In the genomic region with DNA sequence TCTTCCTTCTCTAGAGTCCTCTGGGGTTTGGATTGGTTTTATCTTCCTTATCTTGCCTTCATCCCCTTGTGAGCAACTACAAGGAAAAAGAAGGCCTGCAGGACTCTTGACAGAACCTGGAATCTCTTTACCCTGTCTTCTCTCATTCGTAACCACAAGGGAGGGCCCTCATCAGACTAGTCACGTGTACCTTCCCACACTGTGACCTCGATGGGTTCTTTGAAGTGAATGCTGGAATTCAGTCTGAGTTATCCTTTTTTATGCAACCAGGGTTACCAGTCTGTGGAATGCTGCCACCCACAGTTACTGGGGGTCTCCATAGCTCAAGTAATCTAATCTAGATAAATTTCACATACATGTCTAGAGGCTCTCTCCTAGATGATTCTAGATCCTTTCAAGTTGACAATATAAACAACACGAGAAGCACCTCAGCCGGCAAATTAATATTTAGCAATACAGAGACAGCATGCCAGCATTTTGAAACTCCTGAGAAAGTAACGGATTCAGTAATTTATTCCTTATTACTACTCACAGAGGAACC, we compare ENCODE assay signal across 8 mouse cellular contexts. TPM values are rescaled to one million over a fixed set of nuclear protein-coding genes. Genes with fewer than 3 reads are reported as not detected.
DNase-seq lines count a peak whose midpoint lies in the region; ATAC-seq and TF ChIP-seq lines count a peak whose summit lies in the region.

No protein-coding gene starts in this region.

- no peak overlapping the region for H3K9ac ChIP-seq in heart, adult 2 months (ENCODE audit: low read depth, low read length)
- H3K9ac ChIP-seq in ES-E14 (ENCODE audit: insufficient read depth, low read depth, low read length, poor library complexity, severe bottlenecking) = no peak overlapping the region; the same call in 1 of the 2 replicates
- H3K9ac ChIP-seq in embryonic facial prominence, embryonic 15.5 days = no peak overlapping the region
- H3K9ac ChIP-seq in limb, embryonic 13.5 days = peak overlapping the region; percentile 55

- H3K79me2 ChIP-seq in heart, adult 2 months (replicated peaks; ENCODE audit: control insufficient read depth, insufficient read depth, low read length) = no peaks in the 10 kb centered on the region

- TF ChIP-seq CTCF in heart, adult 2 months (IDR thresholded peaks at IDR 0.05) = no peak

- H3K27me3 ChIP-seq in heart, adult 2 months (ENCODE audit: control insufficient read depth, insufficient read depth, low read length) = no peaks in the 10 kb centered on the region
- no peaks in the 10 kb centered on the region for H3K27me3 ChIP-seq in embryonic facial prominence, embryonic 15.5 days
- H3K27me3 ChIP-seq in limb, embryonic 13.5 days = no peaks in the 10 kb centered on the region
- H3K27me3 ChIP-seq in splenic B cell, adult 2 months (ENCODE audit: control insufficient read depth, insufficient read depth, low read length, poor library complexity, severe bottlenecking) = no peaks in the 10 kb centered on the region

- peaks cover 2% of the 10 kb centered on the region for H3K4me1 ChIP-seq in heart, adult 2 months (ENCODE audit: control insufficient read depth, insufficient read depth, low read length)
- H3K4me1 ChIP-seq in ES-E14 (ENCODE audit: control insufficient read depth in 2 of 2, insufficient read depth in 2 of 2, low read length in 2 of 2, poor library complexity in 1 of 2) = 0 out of 4 replicates have a peak, but pooled peaks cover 0 to 4% of the 10 kb centered on the region in 2 experiments
- peaks cover 4% of the 10 kb centered on the region for H3K4me1 ChIP-seq in embryonic facial prominence, embryonic 15.5 days
- H3K4me1 ChIP-seq in limb, embryonic 13.5 days = peaks cover 10% of the 10 kb centered on the region

- peak overlapping the region; percentile 84 for H3K27ac ChIP-seq in heart, adult 2 months
- H3K27ac ChIP-seq in ES-E14 (ENCODE audit: insufficient read depth, low read depth, low read length, poor library complexity, severe bottlenecking) = no peak overlapping the region
- H3K27ac ChIP-seq in embryonic facial prominence, embryonic 15.5 days (replicated peaks) = no peak overlapping the region
- no peak overlapping the region for H3K27ac ChIP-seq in limb, embryonic 13.5 days

- H3K4me2 ChIP-seq in embryonic facial prominence, embryonic 15.5 days (replicated peaks) = peak overlapping the region; percentile 47
- peak overlapping the region; percentile 66 for H3K4me2 ChIP-seq in limb, embryonic 13.5 days (replicated peaks)

- WGBS in heart, adult 2 months = 33% methylated on average over 6 of the region's 6 CpGs
- 27% methylated on average over 6 of the region's 6 CpGs for WGBS in embryonic facial prominence, embryonic 15.5 days
- whole genome bisulfite sequencing in limb, embryonic 13.5 days = 46% methylated on average over 6 of the region's 6 CpGs

- TF ChIP-seq EP300 in heart, adult 2 months (IDR thresholded peaks at IDR 0.05; ENCODE audit: insufficient read depth, low read depth, low read length) = no peak

- in situ Hi-C loops in ES-E14 (cut with MboI; ENCODE audit: low sequenced_read_pairs in 2 of 2, unreplicated experiment in 2 of 2) = no loop called here

- intact Hi-C loops in heart, adult 2 months (cut with DNase I) = loop anchor here (5.0 kb wide), 2 partner anchors 123 to 243 kb away; a partner anchor contains a TSS

- H3K4me3 ChIP-seq in heart, adult 2 months = peak overlapping the region; percentile 97
- H3K4me3 ChIP-seq in ES-E14 (ENCODE audit: insufficient read depth in 1 of 2, low read depth in 1 of 2, low read length in 2 of 2, poor library complexity in 1 of 2, severe bottlenecking in 1 of 2) = peak overlapping the region; percentile 81 to 89; a peak in 3 of 4 replicates
- H3K4me3 ChIP-seq in embryonic facial prominence, embryonic 15.5 days (replicated peaks) = peak overlapping the region; percentile 93
- H3K4me3 ChIP-seq in limb, embryonic 13.5 days = peak overlapping the region; percentile 84

- no peak for ATAC-seq in embryonic facial prominence, embryonic 15.5 days (ENCODE audit: insufficient number of reproducible peaks, low FRiP score, low TSS enrichment, low read depth)
- ATAC-seq in limb, embryonic 13.5 days (ENCODE audit: low FRiP score, low read depth) = no peak

- H3K36me3 ChIP-seq in heart, adult 2 months (ENCODE audit: control insufficient read depth, insufficient read depth, low read length) = peaks cover 12% of the 10 kb centered on the region
- H3K36me3 ChIP-seq in ES-E14 (ENCODE audit: control insufficient read depth, insufficient read depth, low read length, poor library complexity, severe bottlenecking) = no peaks in the 10 kb centered on the region
- H3K36me3 ChIP-seq in embryonic facial prominence, embryonic 15.5 days = peaks cover 6% of the 10 kb centered on the region; the same call in 1 of the 2 replicates
- peaks cover 12% of the 10 kb centered on the region for H3K36me3 ChIP-seq in limb, embryonic 13.5 days
- no peaks in the 10 kb centered on the region for H3K36me3 ChIP-seq in splenic B cell, adult 2 months (ENCODE audit: control insufficient read depth, insufficient read depth, low read length, poor library complexity, severe bottlenecking)

- DNase-seq in heart, adult 2 months = no peak
- DNase-seq in heart, adult 9 months (ENCODE audit: low spot score in 2 of 2) = no peak
- no peak for DNase-seq in ES-E14 (ENCODE audit: low read depth, low spot score)
- peak; percentile 16 for DNase-seq in splenic B cell, adult 2 months (ENCODE audit: low read depth, low spot score)
- DNase-seq in thymus, postnatal 25 days = no peak
- DNase-seq in gastrocnemius, postnatal 25 days = no peak

- no peaks in the 10 kb centered on the region for H3K9me3 ChIP-seq in ES-E14 (ENCODE audit: control insufficient read depth, insufficient read depth, low read depth, low read length)
- no peaks in the 10 kb centered on the region for H3K9me3 ChIP-seq in embryonic facial prominence, embryonic 15.5 days (replicated peaks)
- no peaks in the 10 kb centered on the region for H3K9me3 ChIP-seq in limb, embryonic 13.5 days

- no peak for TF ChIP-seq POLR2A in heart, adult 2 months (IDR thresholded peaks at IDR 0.05; ENCODE audit: insufficient read depth, low read depth, low read length)

TF ChIP-seq in ES-E14, 5 proteins besides CTCF, POLR2A, EP300 and RAD21:
- no peak for TF ChIP-seq MAFK (IDR thresholded peaks at IDR 0.05; ENCODE audit: insufficient read depth, low read depth, low read length)
- no peak for TF ChIP-seq HCFC1 (IDR thresholded peaks at IDR 0.05; ENCODE audit: borderline replicate concordance, insufficient read depth, low read length)
- TF ChIP-seq ZC3H11A (IDR thresholded peaks at IDR 0.05; ENCODE audit: borderline replicate concordance, low read depth, low read length) = no peak
- TF ChIP-seq CHD2 (IDR thresholded peaks at IDR 0.05; ENCODE audit: low read depth, low read length) = no peak
- no peak for TF ChIP-seq ZNF384 (IDR thresholded peaks at IDR 0.05; ENCODE audit: low read depth, low read length)

RNA-seq across cellular contexts. Expression of a gene that starts 0.6 kb away (rescaled TPM):
- 10 to 100 TPM; 22.6 to 29.3 TPM for total RNA-seq in heart, adult 2 months (2021)
- 7.9 and 12.2 TPM in 2 replicates for polyA plus RNA-seq in heart, adult 2 months (2012; rRNA removed)
- 17.8 and 19.6 TPM in 2 replicates for total RNA-seq in ES-E14 (2012; rRNA removed)
- 56.7 and 57.4 TPM in 2 replicates for polyA plus RNA-seq in embryonic facial prominence, embryonic 15.5 days (2015; fragmentation: Nextera tagmentation; extraction: Ambion mirVana)
- polyA plus RNA-seq in limb, embryonic 13.5 days (2015; fragmentation: Nextera tagmentation; extraction: Ambion mirVana) = 67.0 and 71.3 TPM in 2 replicates
- 10 to 100 TPM; 21.4 to 22.9 TPM for total RNA-seq in gastrocnemius, postnatal 25 days (2021)

RNA-seq across cellular contexts. Expression of a gene that starts 18.2 kb away (rescaled TPM):
- not detected for total RNA-seq in heart, adult 2 months (2021)
- polyA plus RNA-seq in heart, adult 2 months (2012; rRNA removed) = not detected in 2 replicates
- 0.21 and 0.40 TPM in 2 replicates for total RNA-seq in ES-E14 (2012; rRNA removed)
- polyA plus RNA-seq in embryonic facial prominence, embryonic 15.5 days (2015; fragmentation: Nextera tagmentation; extraction: Ambion mirVana) = not detected in 2 replicates
- not detected in 2 replicates for polyA plus RNA-seq in limb, embryonic 13.5 days (2015; fragmentation: Nextera tagmentation; extraction: Ambion mirVana)
- not detected for total RNA-seq in gastrocnemius, postnatal 25 days (2021)

RNA-seq across cellular contexts. Expression of a gene that starts 22.2 kb away (rescaled TPM):
- total RNA-seq in heart, adult 2 months (2021) = not detected
- not detected in 2 replicates for polyA plus RNA-seq in heart, adult 2 months (2012; rRNA removed)
- 2.7 and 3.1 TPM in 2 replicates for total RNA-seq in ES-E14 (2012; rRNA removed)
- not detected in 2 replicates for polyA plus RNA-seq in embryonic facial prominence, embryonic 15.5 days (2015; fragmentation: Nextera tagmentation; extraction: Ambion mirVana)
- not detected in 2 replicates for polyA plus RNA-seq in limb, embryonic 13.5 days (2015; fragmentation: Nextera tagmentation; extraction: Ambion mirVana)
- not detected for total RNA-seq in gastrocnemius, postnatal 25 days (2021)

RNA-seq across cellular contexts. Expression of a gene that starts 30.0 kb away (rescaled TPM):
- total RNA-seq in heart, adult 2 months (2021) = not detected
- polyA plus RNA-seq in heart, adult 2 months (2012; rRNA removed) = not detected in 2 replicates
- total RNA-seq in ES-E14 (2012; rRNA removed) = 2.2 and 3.5 TPM in 2 replicates
- not detected in 2 replicates for polyA plus RNA-seq in embryonic facial prominence, embryonic 15.5 days (2015; fragmentation: Nextera tagmentation; extraction: Ambion mirVana)
- not detected in 2 replicates for polyA plus RNA-seq in limb, embryonic 13.5 days (2015; fragmentation: Nextera tagmentation; extraction: Ambion mirVana)
- total RNA-seq in gastrocnemius, postnatal 25 days (2021) = not detected
